Mouse (Mus musculus): Measurements from ENCODE around the gene Nos1ap.

The Nos1ap gene

DNA sequence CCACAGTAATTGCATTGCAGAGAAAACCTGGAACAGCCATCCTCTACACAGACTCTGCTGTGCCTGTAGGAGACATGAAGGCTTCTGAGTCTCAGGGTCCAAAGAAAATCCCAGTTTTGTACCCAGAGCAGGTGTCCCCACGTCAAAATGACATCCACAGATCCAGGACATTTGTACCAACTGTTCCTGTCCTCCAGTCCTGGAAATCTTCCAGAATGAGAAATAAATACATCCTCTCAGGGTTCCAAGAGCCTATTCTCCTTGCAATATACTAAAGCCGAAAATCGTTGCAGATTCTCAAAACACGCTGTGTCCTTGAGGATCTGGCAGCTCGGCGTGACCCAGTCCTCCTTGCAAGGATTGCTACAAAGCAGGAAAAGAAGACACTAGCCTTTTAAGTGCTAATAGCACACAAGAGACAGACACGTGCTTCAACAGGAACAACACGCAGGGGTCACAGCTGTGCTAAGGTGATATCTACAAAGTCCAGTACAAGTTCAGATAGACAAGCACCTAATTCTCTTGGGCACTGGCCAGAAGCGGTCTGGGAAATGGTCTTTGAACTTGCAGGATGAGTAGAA is 51.1 kb downstream of the Nos1ap start:
- DNase-seq, result no peak

DNA sequence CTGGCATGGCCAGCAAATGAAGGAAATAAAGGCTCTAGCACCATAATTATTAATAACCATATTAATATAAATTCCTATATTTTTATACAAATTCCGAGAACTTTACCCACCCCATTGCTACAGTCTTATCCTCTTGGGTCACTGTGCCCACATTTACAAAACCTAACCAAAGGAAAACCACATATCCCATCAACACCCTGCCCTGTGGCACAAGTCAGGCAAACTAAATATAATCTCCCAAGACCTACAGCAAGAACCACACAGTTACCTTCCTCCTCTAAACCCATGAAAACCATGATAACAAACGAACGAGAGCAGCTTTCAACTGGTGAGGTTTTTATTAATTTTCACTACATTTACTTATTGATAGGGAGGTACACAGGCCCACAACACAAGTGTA is 53.3 kb downstream of the Nos1ap start:
- DNase-seq, result no peak

DNA sequence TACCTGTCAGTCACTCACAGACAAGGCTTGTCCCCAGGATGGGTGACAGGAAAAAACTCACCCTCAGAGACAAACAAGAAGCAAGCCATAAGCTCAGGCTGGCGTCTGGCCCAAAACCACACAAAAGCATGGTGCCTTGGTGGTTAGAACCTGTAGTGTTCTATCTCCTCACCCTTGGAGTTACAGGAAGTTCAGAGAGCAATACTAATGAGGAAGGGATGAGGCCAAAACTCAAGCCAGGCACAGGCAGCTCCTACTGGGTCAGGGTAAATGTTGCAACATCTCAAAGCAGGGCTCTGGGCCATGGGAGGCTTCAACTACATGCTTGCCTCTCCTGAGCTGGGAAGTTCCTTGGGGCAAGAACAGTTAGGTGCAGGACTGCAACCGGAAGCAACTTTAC is 54.4 kb downstream of the Nos1ap start:
- peak; percentile 35 for DNase-seq

DNA sequence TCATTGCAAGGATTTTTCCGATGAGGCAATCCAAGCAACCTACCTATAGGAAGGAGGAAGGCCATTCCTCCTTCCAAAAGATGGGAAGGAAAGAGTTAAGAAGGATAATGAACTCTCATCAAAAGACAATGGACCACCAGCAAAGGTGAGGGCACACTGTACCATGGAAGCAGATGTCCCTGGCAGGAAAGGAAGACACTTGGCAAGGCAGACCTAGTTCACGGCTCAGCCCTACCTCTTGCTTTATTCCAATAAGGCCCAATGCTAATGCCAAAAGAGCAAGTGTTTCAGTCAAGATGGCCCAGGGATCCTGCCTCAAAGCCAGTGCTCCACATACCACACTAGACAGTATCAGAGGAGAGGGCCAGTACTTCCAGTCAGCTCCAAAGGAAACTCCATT is 58.4 kb downstream of the Nos1ap start:
- DNase-seq, result no peak

DNA sequence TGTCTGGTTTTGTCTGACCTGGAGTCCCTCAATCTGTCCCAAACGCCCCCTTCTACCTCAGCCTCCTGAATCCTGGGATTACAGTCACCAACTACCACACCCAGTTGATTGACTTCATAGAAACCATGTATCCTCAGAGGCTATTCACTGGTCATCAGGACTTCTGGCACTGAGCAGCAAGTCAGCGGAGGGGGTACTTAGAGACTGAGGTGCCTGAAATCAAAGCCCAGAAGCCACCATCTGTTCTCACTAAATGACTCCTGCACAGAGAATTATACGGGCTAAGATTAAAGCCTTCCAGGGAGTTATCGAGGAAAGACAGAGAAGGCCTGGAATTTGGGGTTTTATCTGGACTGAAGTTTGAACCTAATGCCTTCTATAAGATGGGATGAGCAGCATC is 59.2 kb downstream of the Nos1ap start:
- no peak for DNase-seq

DNA sequence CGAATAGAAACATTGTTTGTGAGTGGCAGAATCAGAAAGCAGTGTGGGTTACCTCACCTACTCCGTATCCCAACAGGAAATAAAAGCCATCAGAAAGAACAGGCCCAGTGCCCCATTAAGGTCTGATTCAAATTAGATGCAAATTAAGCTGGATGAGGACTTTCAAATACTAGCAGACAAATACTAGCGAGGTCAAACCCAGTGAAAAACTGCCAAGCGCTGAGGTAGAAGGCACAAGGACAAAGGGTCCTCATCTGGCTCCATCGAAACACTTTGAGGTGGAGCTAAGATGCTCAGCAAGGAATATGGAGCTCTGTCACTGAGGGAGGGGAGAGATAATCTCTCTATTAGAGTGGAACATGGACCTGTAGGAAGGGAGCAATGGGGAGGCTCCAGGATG is 66.8 kb downstream of the Nos1ap start:
- DNase-seq, result no peak

DNA sequence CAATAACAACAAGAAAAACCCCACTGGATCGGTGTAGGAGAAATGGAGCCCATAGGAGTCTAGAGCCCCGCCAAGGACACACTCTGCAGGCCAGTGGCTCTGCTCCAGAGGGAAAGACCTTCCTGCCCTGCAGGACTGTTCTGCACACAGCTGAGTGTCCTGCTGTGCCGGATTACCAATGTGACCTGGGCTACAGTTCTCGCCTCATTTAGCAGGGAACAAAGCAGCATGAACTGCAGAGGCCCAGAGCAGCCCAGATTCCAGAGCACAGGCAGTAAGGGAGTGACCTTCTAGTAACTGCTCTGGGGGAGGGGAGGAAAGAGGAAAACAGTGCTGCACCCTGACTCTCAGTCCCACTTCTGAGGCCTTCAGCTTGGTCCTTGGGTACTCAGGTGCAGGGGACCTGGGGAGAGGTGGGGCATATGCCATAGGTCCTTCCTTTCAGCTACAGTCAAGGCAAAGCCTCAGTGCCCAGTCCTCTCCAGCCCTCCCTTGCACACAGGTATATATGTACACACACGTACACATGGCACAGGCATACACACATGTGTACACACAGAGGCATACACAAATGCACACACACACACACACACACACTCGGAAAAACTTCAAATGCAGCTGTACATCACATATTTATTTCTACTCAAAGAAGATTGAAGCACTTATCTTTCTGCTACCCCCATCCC is 68.0 kb downstream of the Nos1ap start:
- DNase-seq, result no peak

DNA sequence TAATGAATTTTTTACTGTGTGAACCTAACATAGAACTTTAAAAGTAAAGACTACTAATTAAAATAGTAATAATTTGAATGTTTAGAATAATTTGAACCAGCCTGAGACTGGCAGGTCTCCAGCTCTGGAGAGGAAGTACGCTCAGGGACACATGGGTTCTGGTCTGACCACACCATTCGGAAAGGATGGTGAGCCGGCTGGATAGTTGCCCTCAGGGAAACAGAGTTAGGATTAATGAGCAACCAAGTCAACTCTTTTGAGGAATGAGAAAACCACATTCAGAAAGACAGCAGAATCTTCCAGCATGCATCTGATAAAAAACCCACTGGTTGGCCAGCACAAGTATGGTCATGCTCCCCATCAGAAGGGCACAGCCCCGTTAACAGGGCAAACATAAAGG is 69.5 kb downstream of the Nos1ap start:
- DNase-seq, result no peak

DNA sequence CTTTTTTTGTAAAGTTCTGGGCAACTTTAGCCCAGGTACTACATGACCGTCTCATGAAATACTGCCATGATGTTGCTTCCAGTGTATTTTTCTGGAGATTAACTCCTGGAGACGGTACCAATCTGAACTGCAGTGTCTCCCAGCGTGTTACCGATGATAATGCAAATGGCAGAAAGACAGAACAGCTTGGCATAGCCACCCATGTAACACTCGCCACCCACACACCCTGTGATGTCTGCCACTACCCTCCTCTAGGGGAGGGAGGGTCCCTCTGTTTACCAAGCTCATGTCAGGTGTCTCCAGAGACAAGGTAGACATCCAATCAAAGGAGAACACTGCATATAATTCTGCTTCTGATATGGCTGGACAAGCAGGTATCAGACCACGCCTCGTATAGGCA is 70.0 kb downstream of the Nos1ap start:
- no peak for DNase-seq

DNA sequence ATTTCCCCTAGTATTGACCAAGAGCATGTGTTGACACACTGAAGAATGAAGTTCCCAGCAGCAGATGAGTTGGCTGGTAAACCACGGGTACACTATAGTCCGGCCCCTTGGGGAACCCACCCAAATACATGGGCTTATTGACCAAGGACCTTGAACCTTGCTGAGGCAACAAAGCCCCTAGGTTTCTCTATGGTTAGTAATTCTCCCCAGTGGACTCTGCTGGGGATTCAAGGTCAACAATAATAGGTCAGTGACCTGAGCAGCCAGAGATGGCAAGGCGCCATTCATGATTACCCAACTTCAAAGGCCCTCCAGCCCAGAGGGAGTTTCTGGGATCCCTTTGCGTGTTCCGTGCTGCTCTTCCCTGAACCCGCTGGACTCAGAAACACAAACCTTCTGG is 73.5 kb downstream of the Nos1ap start:
- DNase-seq, result no peak

DNA sequence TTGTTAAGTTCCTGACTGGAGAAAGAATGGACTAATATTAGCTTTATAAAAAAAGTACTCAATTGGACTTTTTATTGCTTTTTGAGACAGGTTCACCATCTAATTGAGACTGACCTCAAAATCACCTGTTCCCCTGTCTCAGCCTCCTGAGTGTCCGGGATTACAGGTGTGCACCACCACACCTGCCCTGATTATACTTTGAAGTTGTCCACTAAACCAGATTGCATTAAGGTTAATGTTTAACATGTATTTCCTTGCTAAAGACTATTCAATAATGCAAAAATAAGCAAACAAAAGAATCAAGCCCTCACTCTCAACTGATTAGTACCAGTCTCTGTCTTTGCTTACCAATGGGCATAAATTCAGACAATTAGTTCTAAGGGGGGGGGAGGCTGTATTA is 74.2 kb downstream of the Nos1ap start:
- no peak for DNase-seq

DNA sequence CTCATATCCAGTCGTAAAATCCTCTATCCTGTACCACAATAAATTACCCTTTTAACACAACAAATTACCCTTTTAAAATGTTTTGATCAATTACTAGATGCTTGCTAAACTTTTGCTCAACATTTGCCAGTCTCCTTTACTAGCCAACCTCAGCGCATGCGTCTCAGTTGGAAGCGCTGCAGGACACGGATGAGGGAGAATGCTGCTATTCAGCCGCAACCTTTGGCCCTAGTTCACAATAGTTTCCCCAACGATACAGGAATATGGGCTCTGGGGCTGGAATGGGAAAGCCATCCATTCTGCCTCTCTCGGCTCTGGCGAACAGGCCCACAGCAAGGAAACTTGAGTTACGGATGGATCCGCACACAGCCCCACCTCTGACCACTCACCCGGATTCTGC is 75.4 kb downstream of the Nos1ap start:
- no peak for DNase-seq

DNA sequence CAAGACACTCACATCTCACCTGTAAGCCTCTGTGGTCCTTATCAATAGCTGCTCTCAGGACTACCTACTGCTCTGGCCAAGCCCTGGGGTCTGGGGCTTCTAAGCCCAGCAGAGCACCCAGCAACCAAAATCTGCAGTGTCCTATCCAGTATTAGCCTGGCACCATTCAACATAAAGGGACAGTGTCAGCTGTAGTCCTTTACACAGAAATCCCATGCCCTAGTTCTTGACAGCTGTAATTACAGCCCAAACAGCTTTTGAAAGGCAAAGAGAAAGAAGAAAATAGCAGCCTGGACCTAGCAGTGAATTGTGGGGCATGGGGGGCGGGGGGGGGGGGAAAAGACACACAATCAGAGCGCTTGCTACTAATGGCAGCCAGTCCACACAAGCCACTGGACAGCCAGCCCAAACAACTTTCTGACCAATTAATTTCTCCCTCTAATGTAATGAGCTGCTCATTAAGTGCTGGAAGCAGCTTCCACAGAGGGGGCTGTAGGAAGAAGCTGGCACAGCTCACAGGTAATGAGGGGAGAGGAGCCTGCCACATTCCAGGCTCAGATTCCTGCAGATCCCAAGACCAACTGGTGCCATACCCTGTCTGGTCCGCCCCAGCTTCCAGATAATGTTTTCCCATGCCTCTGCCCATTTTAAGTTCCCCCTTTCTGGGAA is 77.1 kb downstream of the Nos1ap start:
- DNase-seq, result no peak

DNA sequence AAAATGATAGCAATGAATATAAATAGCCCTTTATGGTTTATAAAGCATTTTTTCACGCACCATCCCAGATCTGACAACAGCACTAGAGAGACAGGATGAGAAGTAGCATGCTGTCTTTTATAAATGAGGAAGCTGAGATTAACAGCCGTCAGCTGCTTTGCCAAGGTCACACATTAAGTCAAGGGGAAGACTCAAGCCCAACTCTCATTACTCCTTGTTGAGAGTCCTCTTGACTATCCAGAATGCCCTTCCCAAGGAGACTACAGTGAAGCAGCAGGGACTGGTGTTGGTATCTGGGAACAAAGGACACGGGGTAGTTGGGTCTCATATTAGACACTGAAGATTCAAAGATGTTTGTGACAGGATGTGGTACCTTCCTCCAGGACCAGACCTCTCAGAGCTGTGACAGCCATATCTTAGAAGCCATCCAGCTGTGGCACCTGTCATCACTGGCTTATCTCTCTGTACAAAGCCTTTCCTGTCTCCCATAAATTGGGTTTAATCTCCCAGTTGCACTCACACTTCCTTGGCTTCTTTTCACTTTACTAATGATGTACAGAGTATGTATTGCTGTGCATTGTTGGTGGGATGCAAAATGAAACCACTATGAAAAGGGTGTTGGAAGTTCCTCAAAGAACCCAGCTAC is 78.9 kb downstream of the Nos1ap start:
- no peak for DNase-seq

DNA sequence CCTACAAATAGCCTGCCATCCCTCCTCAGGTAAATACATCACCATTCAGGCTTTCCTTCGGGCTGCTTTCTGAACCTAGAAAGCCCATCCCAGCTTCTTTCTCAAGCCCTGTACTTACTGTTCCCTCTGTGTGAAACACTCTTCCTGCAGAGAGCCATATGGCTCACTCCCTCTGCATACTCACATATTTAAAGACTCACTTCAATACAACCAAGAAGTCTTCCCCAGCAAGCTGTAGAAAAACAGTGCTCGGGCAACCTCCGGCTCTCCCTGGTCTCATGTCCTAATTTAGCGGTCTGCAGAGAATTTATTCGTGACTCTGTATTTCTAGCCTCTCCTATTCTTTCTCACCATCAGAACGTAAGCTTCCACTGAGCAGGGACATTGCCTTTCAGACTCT is 83.4 kb downstream of the Nos1ap start:
- no peak for DNase-seq

DNA sequence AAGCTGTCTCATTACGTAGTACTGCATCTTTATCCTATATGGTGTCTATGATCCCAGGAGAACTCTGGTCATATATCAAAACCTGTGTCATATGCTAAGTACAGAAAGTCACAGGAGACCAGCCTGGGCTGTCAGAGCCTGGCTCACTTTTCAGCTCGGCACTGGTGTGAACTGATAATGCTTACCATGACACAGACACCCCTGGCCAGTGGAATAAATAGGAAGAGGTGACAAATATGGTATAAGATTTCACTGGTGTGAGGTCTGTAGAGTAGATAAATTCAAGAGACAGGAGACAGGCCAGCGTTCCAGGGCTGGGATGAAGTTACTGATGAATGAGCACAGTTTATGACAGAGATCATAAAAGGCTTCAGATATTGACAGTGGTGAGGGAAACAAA is 84.6 kb downstream of the Nos1ap start:
- DNase-seq, result no peak

DNA sequence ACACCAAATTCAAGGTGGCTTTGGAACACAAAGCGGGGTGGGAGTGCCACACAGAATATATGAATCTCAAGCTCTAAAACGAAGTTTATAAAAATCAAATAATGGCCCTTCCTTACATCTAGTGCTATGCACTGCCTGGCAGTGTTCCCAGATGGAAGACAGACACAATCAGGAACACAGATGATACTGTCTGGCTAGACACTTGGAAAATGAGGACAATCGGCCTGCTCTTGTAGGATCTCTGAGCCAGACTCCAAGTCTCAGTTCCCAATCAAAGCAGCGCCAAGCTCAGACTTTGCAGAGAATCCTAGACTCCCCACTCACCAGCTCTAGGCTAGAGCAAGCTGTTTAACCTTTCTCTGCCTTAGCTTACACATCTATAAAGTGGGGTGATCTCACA is 85.3 kb downstream of the Nos1ap start:
- no peak for DNase-seq

DNA sequence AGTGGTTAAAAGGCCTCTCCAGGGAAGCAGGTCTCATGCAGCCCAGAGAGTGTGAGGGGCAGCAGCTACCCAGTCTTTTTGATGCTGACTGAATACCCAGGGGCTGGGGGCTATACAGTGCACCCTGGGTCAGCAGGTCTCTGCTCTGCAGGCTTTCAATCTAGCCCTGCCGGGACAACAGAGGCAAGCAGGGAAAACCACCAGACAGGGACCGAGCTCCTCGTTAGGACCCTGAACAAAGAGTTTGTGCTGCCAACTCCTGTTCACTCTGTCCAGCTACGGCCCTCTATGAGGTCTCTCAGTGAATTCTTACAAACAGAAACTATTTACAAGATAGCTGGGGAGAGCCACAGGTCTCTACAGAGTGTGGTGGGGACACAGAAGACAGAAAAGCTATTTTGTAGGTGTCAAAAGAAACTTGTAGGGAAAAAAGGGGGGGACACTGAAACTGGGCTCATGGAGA is 86.4 kb downstream of the Nos1ap start:
- no peak for DNase-seq

DNA sequence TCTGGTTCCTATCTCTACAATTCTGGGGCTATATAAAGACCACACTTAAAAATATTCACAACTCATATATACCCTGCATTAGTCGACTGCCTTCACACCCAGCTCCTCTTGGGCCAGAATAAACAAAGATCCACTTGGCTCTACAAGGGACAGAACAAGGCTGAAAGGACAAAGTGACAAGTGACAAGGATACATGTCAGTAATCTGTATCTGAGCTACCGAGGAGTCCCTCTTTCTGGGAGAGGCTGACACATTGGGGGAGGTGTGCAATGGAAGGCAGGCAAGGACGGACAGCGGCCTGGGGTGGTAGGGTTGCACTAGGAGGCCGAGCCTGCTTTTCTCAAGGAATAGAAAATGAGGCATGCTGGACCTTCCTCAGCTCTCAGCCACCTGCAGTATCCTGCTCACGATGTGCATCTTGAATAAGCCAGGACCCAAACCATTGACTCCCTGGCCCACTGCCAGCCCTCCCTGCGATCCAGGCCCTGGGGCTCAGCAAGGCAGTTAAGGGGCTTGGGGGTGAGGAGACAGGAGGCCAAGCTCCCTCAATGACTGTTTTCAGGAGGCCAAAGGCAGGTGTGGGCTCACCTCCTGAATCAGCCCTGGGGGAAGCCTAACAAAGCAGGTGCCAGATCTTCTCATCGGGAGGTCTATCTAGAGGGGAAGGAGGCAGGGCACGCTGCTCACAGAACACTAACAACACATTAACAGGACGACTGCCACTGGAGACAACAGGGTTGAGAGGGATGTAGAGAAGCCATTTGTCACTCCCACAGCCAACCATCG is 87.0 kb downstream of the Nos1ap start:
- no peak for DNase-seq

DNA sequence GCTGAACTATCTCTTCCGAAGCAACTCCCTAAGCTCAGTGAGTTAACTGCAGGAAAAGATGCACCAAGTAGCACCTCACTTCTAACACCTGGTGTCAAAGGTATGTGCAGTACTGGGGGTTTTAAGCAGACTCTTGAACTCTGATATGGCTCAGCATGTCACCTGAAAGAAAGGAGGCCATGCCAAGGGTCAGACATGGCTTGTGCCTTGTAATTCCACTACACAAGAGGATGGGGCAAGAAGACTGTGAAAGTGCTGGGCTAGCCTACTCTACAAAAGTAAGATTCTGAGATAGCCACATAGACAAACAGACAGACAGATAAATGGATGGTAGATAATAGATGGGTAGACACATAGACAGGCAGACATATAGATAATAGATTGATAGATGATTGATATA is 87.7 kb downstream of the Nos1ap start:
- DNase-seq, result no peak

DNA sequence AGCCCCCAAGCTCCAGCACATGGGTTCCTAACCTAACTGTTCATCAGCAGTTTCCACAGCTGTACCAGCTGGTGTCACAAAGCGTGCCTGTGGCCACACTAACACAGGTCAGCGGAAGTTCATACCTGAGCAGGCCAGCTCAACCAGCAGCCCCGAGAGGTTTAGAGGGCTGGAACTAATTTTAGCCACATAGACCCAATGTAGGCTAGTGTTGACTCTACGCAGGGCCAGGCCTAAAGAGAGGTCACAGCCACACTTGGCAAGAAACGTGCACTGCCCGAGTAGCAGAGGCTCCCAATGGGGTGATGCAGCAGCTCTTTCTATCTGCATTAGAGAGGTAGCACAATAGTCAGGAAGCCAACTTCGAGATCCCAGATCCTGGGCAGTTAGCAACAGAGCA is 88.1 kb downstream of the Nos1ap start:
- DNase-seq, result no peak

DNA sequence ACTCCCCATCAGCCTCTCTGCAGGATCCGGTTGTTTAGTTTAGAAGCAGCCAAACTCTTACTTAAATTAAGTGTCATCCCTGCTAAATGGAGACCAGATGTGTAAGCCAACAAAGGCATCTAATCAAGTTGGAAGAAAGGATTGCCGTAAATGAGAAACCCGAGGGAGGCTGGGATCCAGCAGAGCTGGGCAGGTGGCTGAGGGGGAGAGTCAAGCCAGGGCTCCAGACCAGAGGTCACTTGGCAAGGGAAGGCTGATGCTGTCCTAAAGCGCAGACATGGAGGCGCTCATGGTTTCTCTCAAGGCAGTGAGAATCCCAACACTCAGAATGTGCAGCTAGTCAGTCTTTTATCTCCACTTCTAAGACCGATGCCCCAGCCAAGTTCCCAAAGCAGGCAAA is 89.8 kb downstream of the Nos1ap start:
- no peak for DNase-seq

DNA sequence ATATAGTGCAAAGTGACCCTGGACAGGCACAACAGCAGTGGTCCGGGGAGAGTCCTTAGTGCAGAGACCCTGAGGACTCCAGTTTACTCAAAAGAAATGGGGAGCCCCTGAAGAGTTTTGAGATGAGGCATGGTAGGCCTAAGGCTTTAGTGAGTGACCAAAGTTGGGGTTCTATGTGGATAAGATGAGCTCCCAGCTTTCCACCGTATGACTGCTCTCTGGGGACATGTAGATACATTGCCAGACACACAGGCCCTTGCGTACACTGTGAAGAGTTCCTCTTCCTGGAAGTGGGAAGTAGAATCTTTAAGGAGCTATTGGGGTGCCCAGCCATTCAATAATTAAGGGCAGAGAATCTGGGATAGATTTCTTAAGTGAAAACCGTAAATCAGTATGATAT is 90.2 kb downstream of the Nos1ap start:
- DNase-seq, result no peak
